Mouse (Mus musculus) testis, adult 2 months (tissue): ENCODE data around the gene Fam209.

Experiments used
- CTCF ChIP-seq: fragments of 200-500 bp; IDR thresholded peaks from 2 replicates; pipeline ENCODE4 v1.5.1; 2012; ENCODE audit warnings: low read depth, mild to moderate bottlenecking, inconsistent platforms, low read length, moderate library complexity; ENCODE audit not compliant: control insufficient read depth, insufficient read depth, insufficient replicate concordance
- POLR2A ChIP-seq: fragments of 200-500 bp; IDR thresholded peaks from 2 replicates; pipeline ENCODE4 v1.6.1; 2012; ENCODE audit warnings: low read depth, mild to moderate bottlenecking, inconsistent platforms, low read length, moderate library complexity; ENCODE audit not compliant: control insufficient read depth

- TF ChIP-seq POLR2A (no peak), CTCF (no peak)
Measured at GRCm38 (mm10) chr2:172430609-172431008, 41.7 kb upstream of the Fam209 start.
